Mouse (Mus musculus) heart, postnatal 0 days (tissue): ENCODE results near the gene Sds.

ENCODE experiments used
- CTCF ChIP-seq: IDR thresholded peaks from 2 replicates; pipeline ENCODE4 v1.5.1; 2016; ENCODE audit warnings: antibody characterized with exemption, control low read depth, low read depth
- EP300 ChIP-seq: IDR thresholded peaks from 2 replicates; pipeline ENCODE4 v1.6.1; 2016; ENCODE audit warnings: antibody characterized with exemption, low read depth

DNA sequence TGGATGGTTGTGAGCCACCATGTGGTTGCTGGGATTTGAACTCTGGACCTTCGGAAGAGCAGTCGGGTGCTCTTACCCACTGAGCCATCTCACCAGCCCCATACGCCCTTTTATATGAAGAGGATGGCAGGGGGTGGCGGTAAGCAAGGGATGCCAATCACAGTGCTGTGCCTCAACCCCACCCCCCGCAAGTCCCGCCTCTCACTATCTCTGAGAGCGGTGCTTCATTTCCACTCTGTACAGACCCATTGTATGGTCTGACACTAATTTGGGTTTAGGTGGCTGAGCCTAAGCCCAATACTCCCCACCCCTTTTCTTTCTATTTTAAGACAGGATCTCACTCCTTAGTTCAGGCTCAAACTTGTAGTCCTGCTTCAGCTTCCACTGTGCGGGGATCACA is 465 bp upstream of the Sds start:
- TF ChIP-seq EP300 (no peak), CTCF (no peak)
